In the genomic region with DNA sequence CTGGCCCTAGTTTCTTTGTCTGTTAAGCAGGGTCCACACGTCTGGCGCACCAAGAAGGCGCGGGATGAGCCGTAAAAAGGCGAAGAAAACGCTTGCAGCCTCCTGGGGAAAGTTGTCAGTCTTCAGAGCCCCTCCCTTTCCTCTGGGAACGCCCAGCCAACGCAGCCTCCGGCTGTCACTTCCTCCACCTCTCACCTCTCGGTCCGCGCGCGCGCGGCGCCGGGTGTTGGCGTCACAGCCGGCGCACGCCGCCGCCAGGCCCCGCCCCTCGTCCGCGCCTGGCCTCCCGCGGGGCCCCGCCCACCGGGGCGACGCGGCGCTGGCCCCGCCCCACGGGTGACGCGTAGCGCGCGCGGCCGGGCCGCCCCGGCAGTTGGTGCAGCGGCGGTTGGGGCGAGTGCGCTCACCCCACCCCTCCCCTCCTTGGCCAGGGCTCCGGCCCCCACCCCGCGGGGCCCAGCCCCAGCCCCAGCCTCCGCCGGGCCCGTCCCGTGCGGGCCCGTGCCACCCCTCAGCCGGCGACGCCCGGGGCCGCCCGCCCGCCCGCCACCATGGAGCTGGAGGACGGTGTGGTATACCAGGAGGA, we compare ENCODE assay signal across 8 mouse cellular contexts. TPM values are rescaled to one million over a fixed set of nuclear protein-coding genes. Genes with fewer than 3 reads are reported as not detected.
DNase-seq lines count a peak whose midpoint lies in the region; ATAC-seq and TF ChIP-seq lines count a peak whose summit lies in the region.

A gene (plus strand): TSS at position 372 of the 586 bp plus-strand sequence.

- H3K4me3 ChIP-seq in gastrocnemius, adult 2 months = peak within 1 kb of the TSS; percentile 100
- peak within 1 kb of the TSS; percentile 86 for H3K4me3 ChIP-seq in hindbrain, postnatal 0 days (ENCODE audit: low read length)
- H3K4me3 ChIP-seq in left cerebral cortex, adult 2 months = peak within 1 kb of the TSS; percentile 86

- TF ChIP-seq CTCF in gastrocnemius, adult 2 months (IDR thresholded peaks at IDR 0.05) = no peak
- TF ChIP-seq CTCF in hindbrain, postnatal 0 days (IDR thresholded peaks at IDR 0.05; ENCODE audit: low read depth) = no peak
- no peak for TF ChIP-seq CTCF in left cerebral cortex, adult 2 months (IDR thresholded peaks at IDR 0.05)

- ATAC-seq in common myeloid progenitor, adult 5-6 weeks (replicated peaks; ENCODE audit: low read depth, poor library complexity, severe bottlenecking) = peak; percentile 73
- peak; percentile 95 for ATAC-seq in hindbrain, postnatal 0 days
- ATAC-seq in megakaryocyte, adult 5-6 weeks (ENCODE audit: poor library complexity, severe bottlenecking) = peak; percentile 76

- under 1% methylated on average over 40 of the region's 70 CpGs for WGBS in hindbrain, postnatal 0 days

- peak within 1 kb of the TSS; percentile 85 for H3K9ac ChIP-seq in hindbrain, postnatal 0 days (replicated peaks; ENCODE audit: low read length)

- no peaks in the 10 kb centered on the region for H3K9me3 ChIP-seq in hindbrain, postnatal 0 days (ENCODE audit: low read length)

- no peaks in the 10 kb centered on the region for H3K36me3 ChIP-seq in hindbrain, postnatal 0 days (ENCODE audit: insufficient read depth, low read length)

- H3K4me1 ChIP-seq in hindbrain, postnatal 0 days (ENCODE audit: insufficient read depth, low read length) = peaks cover 8% of the 10 kb centered on the region

- DNase-seq in ZHBTc4 (ENCODE audit: low read depth, low spot score) = peak; percentile 97
- peak; percentile 97 for DNase-seq in gastrocnemius, adult 2 months
- peak; percentile 97 for DNase-seq in hindbrain, postnatal 0 days (ENCODE audit: low spot score)
- DNase-seq in left cerebral cortex, adult 2 months (ENCODE audit: extremely low spot score in 1 of 2, low spot score in 2 of 2) = peak; percentile 91 to 94
- peak; percentile 83 to 90 for DNase-seq in right cerebral cortex, adult 2 months (ENCODE audit: low spot score in 2 of 2)
- peak; percentile 92 for DNase-seq in urinary bladder, postnatal 14 days (ENCODE audit: low spot score)

- peak within 1 kb of the TSS; percentile 65 for H3K4me2 ChIP-seq in hindbrain, postnatal 0 days (ENCODE audit: low read depth, low read length)

- intact Hi-C loops in gastrocnemius, adult 2 months (cut with DNase I) = loop anchor here (5.0 kb wide), 1 partner anchor 39 kb away; a partner anchor contains a TSS
- intact Hi-C loops in left cerebral cortex, adult 2 months (cut with DNase I) = loop anchor here (1.0 to 5.0 kb wide), 3 partner anchors 28 to 49 kb away; a partner anchor contains a TSS

- H3K27ac ChIP-seq in gastrocnemius, adult 2 months = peak within 1 kb of the TSS; percentile 100
- H3K27ac ChIP-seq in hindbrain, postnatal 0 days = peak within 1 kb of the TSS; percentile 97
- peak within 1 kb of the TSS; percentile 98 for H3K27ac ChIP-seq in left cerebral cortex, adult 2 months

- H3K27me3 ChIP-seq in hindbrain, postnatal 0 days (ENCODE audit: insufficient read depth, low read length) = no peaks in the 10 kb centered on the region

RNA-seq across cellular contexts. Expression of the gene that starts here (rescaled TPM):
- 87.9 and 90.7 TPM in 2 replicates for total RNA-seq in common myeloid progenitor, adult 5-6 weeks (2017)
- total RNA-seq in gastrocnemius, adult 2 months (2021) = 100 to 1,000 TPM; 154 to 161 TPM
- 110 and 114 TPM in 2 replicates for total RNA-seq in hindbrain, postnatal 0 days (2014; rRNA removed)
- 84.8 and 89.1 TPM in 2 replicates for polyA plus RNA-seq in hindbrain, postnatal 0 days (2015; fragmentation: Nextera tagmentation; extraction: Ambion mirVana)
- 100 to 1,000 TPM; 289 to 291 TPM for total RNA-seq in left cerebral cortex, adult 2 months (2021)
- 36.9 and 44.9 TPM in 2 replicates for total RNA-seq in megakaryocyte, adult 5-6 weeks (2015)
- total RNA-seq in megakaryocyte, adult 5-6 weeks (2017) = 65.2 and 73.2 TPM in 2 replicates

Comparison
In these comparisons a context has a peak if more than half of its experiments do, and no peak if none do; other contexts are left out.
1. Peak in every context shown above with its lines: DNase-seq, ATAC-seq, H3K4me3 ChIP-seq and H3K27ac ChIP-seq.